ENCODE assay signal across 24 mouse cellular contexts in genomic region chr13:95829431-95830171, GRCm38 (mm10).
A peak's percentile ranks its signal among the peaks of the same experiment; 100 is the strongest.
DNase-seq lines count a peak whose midpoint lies in the region; ATAC-seq and TF ChIP-seq lines count a peak whose summit lies in the region.
"Had no signal": no experiment of that assay in that cellular context is flagged by ENCODE, and none has a peak within 500 bp of the region (broad histone marks: within the 10 kb centered on the region; RNA-seq: fewer than 3 reads in every experiment).

No protein-coding gene starts in this region.

- ATAC-seq in intestine, embryonic 15.5 days = peak; percentile 80
- ATAC-seq: CD4-positive, CD25-positive, alpha-beta regulatory T cell, adult 4 months; forebrain, embryonic 15.5 days; hindbrain, embryonic 16.5 days had no signal

- H3K4me2 ChIP-seq in intestine, embryonic 15.5 days (replicated peaks) = no peak overlapping the region
- H3K4me2 ChIP-seq: forebrain, embryonic 15.5 days; heart, embryonic 15.5 days; kidney, embryonic 15.5 days; limb, embryonic 12.5 days; liver, embryonic 15.5 days; lung, embryonic 15.5 days had no signal

- 78% methylated on average over 7 of the region's 7 CpGs for WGBS in intestine, embryonic 15.5 days
- WGBS in small intestine, adult 2 months = 58% methylated on average over 7 of the region's 7 CpGs

- H3K36me3 ChIP-seq in intestine, embryonic 15.5 days = no peaks in the 10 kb centered on the region
- H3K36me3 ChIP-seq in small intestine, adult 2 months (ENCODE audit: control insufficient read depth, insufficient read depth, low read length) = 0 out of 2 replicates have a peak, but pooled peaks cover 3% of the 10 kb centered on the region
- H3K36me3 ChIP-seq: forebrain, embryonic 15.5 days; heart, embryonic 15.5 days; kidney, embryonic 15.5 days; liver, embryonic 15.5 days; lung, embryonic 15.5 days had no signal

- H3K27me3 ChIP-seq in intestine, embryonic 15.5 days (replicated peaks) = no peaks in the 10 kb centered on the region
- H3K27me3 ChIP-seq in small intestine, adult 2 months (ENCODE audit: control insufficient read depth, insufficient read depth, low read length) = no peaks in the 10 kb centered on the region
- H3K27me3 ChIP-seq: forebrain, embryonic 15.5 days; heart, embryonic 15.5 days; kidney, embryonic 15.5 days; limb, embryonic 12.5 days; liver, embryonic 15.5 days; lung, embryonic 15.5 days had no signal

- no peak overlapping the region for H3K4me3 ChIP-seq in intestine, embryonic 15.5 days (replicated peaks)
- H3K4me3 ChIP-seq in small intestine, adult 2 months (ENCODE audit: low read depth, low read length) = no peak overlapping the region
- H3K4me3 ChIP-seq: forebrain, embryonic 15.5 days; heart, embryonic 10.5 days; heart, embryonic 15.5 days; kidney, embryonic 15.5 days; limb, embryonic 12.5 days; liver, embryonic 15.5 days; lung, embryonic 15.5 days had no signal

- H3K9ac ChIP-seq in intestine, embryonic 15.5 days = no peak overlapping the region
- H3K9ac ChIP-seq: forebrain, embryonic 15.5 days; heart, embryonic 15.5 days; kidney, embryonic 15.5 days; limb, embryonic 12.5 days; liver, embryonic 15.5 days; lung, embryonic 15.5 days had no signal

- peak; percentile 31 to 54 for DNase-seq in lung, adult 18-20 months
- no peak for DNase-seq in lung, postnatal 14 days
- no peak for DNase-seq in thymus, postnatal 25 days
- no peak for DNase-seq in Muller cell, postnatal 12 days (ENCODE audit: inconsistent ontology term)
- no peak for DNase-seq in cerebellum, postnatal 4 days (ENCODE audit: low spot score in 2 of 2)
- DNase-seq: adrenal gland, adult 8-10 months; cerebellum, adult 8-10 months; cerebellum, postnatal 25 days; kidney, postnatal 25 days; midbrain, embryonic 14.5 days; retina, postnatal 1 day; right cerebral cortex, postnatal 14 days had no signal

- no peaks in the 10 kb centered on the region for H3K9me3 ChIP-seq in intestine, embryonic 15.5 days
- H3K9me3 ChIP-seq: forebrain, embryonic 15.5 days; heart, embryonic 10.5 days; heart, embryonic 15.5 days; kidney, embryonic 15.5 days; limb, embryonic 12.5 days; liver, embryonic 15.5 days; lung, embryonic 15.5 days had no signal

- H3K4me1 ChIP-seq in intestine, embryonic 15.5 days (replicated peaks) = peaks cover 10% of the 10 kb centered on the region
- peaks cover 52% of the 10 kb centered on the region for H3K4me1 ChIP-seq in small intestine, adult 2 months (ENCODE audit: control insufficient read depth, insufficient read depth, insufficient read length, low read length)
- H3K4me1 ChIP-seq: forebrain, embryonic 15.5 days; kidney, embryonic 15.5 days; lung, embryonic 15.5 days had no signal

- H3K27ac ChIP-seq in intestine, embryonic 15.5 days = no peak overlapping the region
- H3K27ac ChIP-seq in small intestine, adult 2 months (ENCODE audit: insufficient read depth, low read depth, low read length) = peak overlapping the region; percentile 73
- H3K27ac ChIP-seq: forebrain, embryonic 15.5 days; heart, embryonic 10.5 days; heart, embryonic 15.5 days; kidney, embryonic 15.5 days; limb, embryonic 12.5 days; liver, embryonic 15.5 days; lung, embryonic 15.5 days; macrophage had no signal

- TF ChIP-seq POLR2A in small intestine, adult 2 months (IDR thresholded peaks at IDR 0.05; ENCODE audit: low read depth, low read length) = no peak

- TF ChIP-seq CTCF in small intestine, adult 2 months (IDR thresholded peaks at IDR 0.05; ENCODE audit: extremely low read depth, insufficient read length, insufficient replicate concordance, low read depth, low read length) = no peak

Comparison
In these comparisons a context has a peak if more than half of its experiments do, and no peak if none do; other contexts are left out.
1. DNase-seq: peak in lung, adult 18-20 months (2 of 2); none in lung, postnatal 14 days (single experiment), thymus, postnatal 25 days (single experiment), Muller cell, postnatal 12 days (single experiment) and cerebellum, postnatal 4 days (0 of 2).